Mouse (Mus musculus) bone marrow macrophage, adult 2 months (primary cell): Measurements from ENCODE around the gene Wdr66.
"Not testable (repeated sequence)": the region's sequence is repeated elsewhere in the genome, so short reads cannot be mapped to it uniquely, and the experiment has no call there.

Experiments
- CTCF ChIP-seq: IDR thresholded peaks from 2 replicates; pipeline ENCODE4 v1.5.1; 2012; ENCODE audit warnings: low read depth, mild to moderate bottlenecking, low read length, moderate library complexity
- POLR2A ChIP-seq: IDR thresholded peaks from 2 replicates; pipeline ENCODE4 v1.6.1; 2012; ENCODE audit warnings: mild to moderate bottlenecking, low read depth, low read length, borderline replicate concordance

DNA sequence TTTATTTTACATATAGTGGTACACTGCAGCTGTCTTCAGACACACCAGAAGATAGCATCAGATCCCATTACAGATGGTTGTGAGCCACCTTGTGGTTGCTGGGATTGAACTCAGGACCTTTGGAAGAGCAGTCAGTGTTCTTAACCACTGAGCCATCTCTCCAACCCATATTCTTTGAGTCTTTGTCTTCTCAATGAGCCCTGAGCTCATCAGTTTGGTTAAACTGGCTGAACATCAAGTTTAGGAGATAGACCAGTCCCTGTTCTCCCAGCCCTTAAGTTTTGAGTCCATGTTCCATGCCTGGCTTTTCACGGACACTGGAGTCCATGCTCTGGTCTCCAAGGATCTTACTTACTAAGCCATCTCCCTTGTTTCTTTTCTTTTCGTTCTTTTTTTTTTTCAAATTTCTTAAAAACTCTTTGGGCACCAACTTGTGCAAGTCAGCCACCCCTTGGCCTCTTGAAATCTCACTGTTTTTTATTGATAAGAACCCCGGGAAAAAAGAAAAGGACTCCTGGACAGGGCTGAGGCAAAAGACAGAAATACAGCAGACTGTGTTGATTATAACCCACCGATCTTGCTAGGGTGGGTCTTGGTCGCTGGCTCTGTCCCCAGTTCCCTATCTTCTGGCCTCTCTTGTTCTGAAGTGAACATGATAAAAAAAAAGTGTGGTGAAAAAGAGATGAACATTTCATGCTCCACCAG is 29.4 kb upstream of the Wdr66 start:
- TF ChIP-seq CTCF, POLR2A: not testable (repeated sequence)
